Mouse (Mus musculus) gastrocnemius, postnatal 14 days (tissue): ENCODE measurements around the gene Mrpl58. TPM values are rescaled to one million over a fixed set of nuclear protein-coding genes. Genes with fewer than 3 reads are reported as not detected.

Experiments used
- DNase-seq: peaks from one replicate; pipeline ENCODE4 v3.0.0; 2021; ENCODE audit warnings: mixed read lengths
- intact Hi-C: fragments of 180-260 bp; cut with DNase I; formaldehyde crosslinking; loops from one replicate; pipeline ENCODE4 v1.15.1; 2025; ENCODE audit warnings: low total_unique reads
- long read RNA-seq, 2 experiments: library from polyadenylated mRNA; stranded (forward); transcript quantifications; one replicate each; pipeline ENCODE4 v2.0.0; 2021
- total RNA-seq, 2 experiments: library from RNA; stranded (reverse); gene quantifications; 2 replicates each; pipeline ENCODE4 v1.2.3; 2021

Gene Mrpl58
- total RNA-seq: 100 to 1,000 TPM; 103 to 107 TPM
- long read RNA-seq, experiment 1, transcript Mrpl58-209 (6 exons, 2,596 nt): major isoform, 47 of 50 reads
- long read RNA-seq, experiment 1, partial matches to known transcripts: 0 of 50 reads
- long read RNA-seq, experiment 1, other reads (novel, unspliced or antisense): 0 of 50 reads
- long read RNA-seq, experiment 2, transcript Mrpl58-202 (6 exons, 749 nt): minor isoform, 5 of 69 reads
- long read RNA-seq, experiment 2, transcript Mrpl58-209 (6 exons, 2,596 nt): major isoform, 62 of 69 reads
- long read RNA-seq, experiment 2, partial matches to known transcripts: 0 of 69 reads
- long read RNA-seq, experiment 2, other reads (novel, unspliced or antisense): 1 of 69 reads

- intact Hi-C loops: no loop called here
Observed at GRCm38 (mm10) chr11:115403338-115404124, at the start of gene Mrpl58. Gene Mrpl58, plus strand, starts transcription at chr11:115403752.

GRCm38 (mm10) chr11:115354183-115354582 is 49.4 kb upstream of the Mrpl58 start:
- intact Hi-C loops: loop anchor here (2.0 kb wide), 1 partner anchor 31 kb away; the partner anchor contains the start of gene Ush1g
- DNase-seq: peak; percentile 71

More at GRCm38 (mm10) chr11:115403338-115404124, at the start of gene Mrpl58:
- peak; percentile 88 for DNase-seq

- peak; percentile 66 for DNase-seq
- intact Hi-C loops: loop anchor here (2.0 to 5.0 kb wide), 2 partner anchors 69 to 114 kb away; no protein-coding TSS in a partner anchor
Observed at GRCm38 (mm10) chr11:115358468-115358867, 45.1 kb upstream of the Mrpl58 start.

GRCm38 (mm10) chr11:115359293-115359692 is 44.3 kb upstream of the Mrpl58 start:
- intact Hi-C loops: loop anchor here (2.0 to 5.0 kb wide), 2 partner anchors 68 to 114 kb away; no protein-coding TSS in a partner anchor
- no peak for DNase-seq

- intact Hi-C loops: loop anchor here (2.0 to 5.0 kb wide), 2 partner anchors 68 to 113 kb away; no protein-coding TSS in a partner anchor
- no peak for DNase-seq
Observed at GRCm38 (mm10) chr11:115359726-115360125, 43.8 kb upstream of the Mrpl58 start.

- no peak for DNase-seq
- intact Hi-C loops: no loop called here
Observed at GRCm38 (mm10) chr11:115364136-115364535, 39.4 kb upstream of the Mrpl58 start.

- intact Hi-C loops: no loop called here
- DNase-seq: no peak
Observed at GRCm38 (mm10) chr11:115366039-115366705, 37.4 kb upstream of the Mrpl58 start.

GRCm38 (mm10) chr11:115366706-115367394 is 36.7 kb upstream of the Mrpl58 start:
- intact Hi-C loops: no loop called here
- no peak for DNase-seq

GRCm38 (mm10) chr11:115367395-115367944 is 36.1 kb upstream of the Mrpl58 start, which contains the start of gene Hid1:
Gene Hid1, minus strand, starts transcription at chr11:115367756.
- intact Hi-C loops: no loop called here

GRCm38 (mm10) chr11:115370368-115370767 is 33.2 kb upstream of the Mrpl58 start:
- DNase-seq: no peak
- intact Hi-C loops: no loop called here

More at GRCm38 (mm10) chr11:115367395-115367944, 36.1 kb upstream of the Mrpl58 start, which contains the start of gene Hid1:
- peak; percentile 77 for DNase-seq

- no peak for DNase-seq
- intact Hi-C loops: no loop called here
Observed at GRCm38 (mm10) chr11:115371354-115371753, 32.2 kb upstream of the Mrpl58 start.

GRCm38 (mm10) chr11:115372015-115372414 is 31.5 kb upstream of the Mrpl58 start:
- no peak for DNase-seq

GRCm38 (mm10) chr11:115372737-115373136 is 30.8 kb upstream of the Mrpl58 start:
- no peak for DNase-seq
- intact Hi-C loops: no loop called here

More at GRCm38 (mm10) chr11:115372015-115372414, 31.5 kb upstream of the Mrpl58 start:
- intact Hi-C loops: no loop called here

- DNase-seq: peak; percentile 84
- intact Hi-C loops: no loop called here
Observed at GRCm38 (mm10) chr11:115373805-115374694, 29.5 kb upstream of the Mrpl58 start.

- no peak for DNase-seq
- intact Hi-C loops: no loop called here
Observed at GRCm38 (mm10) chr11:115374695-115375425, 28.7 kb upstream of the Mrpl58 start.

- no peak for DNase-seq
- intact Hi-C loops: no loop called here
Observed at GRCm38 (mm10) chr11:115376722-115377121, 26.8 kb upstream of the Mrpl58 start.

GRCm38 (mm10) chr11:115377254-115377653 is 26.3 kb upstream of the Mrpl58 start:
- no peak for DNase-seq
- intact Hi-C loops: no loop called here
